In the genomic region with DNA sequence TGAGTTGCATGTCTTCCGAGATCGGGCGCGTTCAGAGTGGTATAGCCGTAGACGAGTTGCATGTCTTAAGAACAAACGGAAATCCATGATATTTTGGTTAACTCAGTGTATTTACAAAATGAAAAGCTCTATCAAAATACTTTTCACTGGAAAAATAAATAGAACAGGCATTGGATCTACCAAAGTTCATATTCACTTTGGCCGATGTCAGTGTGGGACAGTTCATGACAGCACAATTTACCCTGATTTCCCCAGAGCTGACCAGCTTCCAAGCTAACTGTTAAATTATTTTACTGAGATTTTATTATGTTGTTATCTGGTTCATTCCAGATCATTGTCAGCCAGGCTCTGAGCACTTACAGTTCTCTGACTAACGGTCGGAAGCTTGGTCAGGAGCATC, we compare ENCODE assay signal across 19 mouse cellular contexts. TPM values are rescaled to one million over a fixed set of nuclear protein-coding genes. Genes with fewer than 3 reads are reported as not detected.
"Had no signal": no experiment of that assay in that cellular context is flagged by ENCODE, and none has a peak within 500 bp of the region (broad histone marks: within the 10 kb centered on the region; RNA-seq: fewer than 3 reads in every experiment).

No protein-coding gene starts in this region.

- H3K9me3 ChIP-seq: kidney, embryonic 15.5 days; limb, embryonic 10.5 days; limb, embryonic 13.5 days had no signal

- H3K4me2 ChIP-seq: kidney, embryonic 15.5 days; limb, embryonic 13.5 days; lung, embryonic 14.5 days; midbrain, embryonic 11.5 days had no signal

- DNase-seq: midbrain, embryonic 14.5 days; thymus, adult 18-20 months; thymus, postnatal 36 days had no signal

- H3K4me3 ChIP-seq: kidney, embryonic 15.5 days; limb, embryonic 10.5 days; limb, embryonic 13.5 days had no signal

- H3K9ac ChIP-seq: kidney, embryonic 15.5 days; limb, embryonic 13.5 days; liver, embryonic 14.5 days; liver, postnatal 0 days; lung, embryonic 14.5 days had no signal

- H3K4me1 ChIP-seq: limb, embryonic 13.5 days had no signal

- H3K36me3 ChIP-seq: kidney, embryonic 15.5 days; limb, embryonic 10.5 days; limb, embryonic 13.5 days had no signal

- H3K27me3 ChIP-seq: kidney, embryonic 15.5 days; limb, embryonic 13.5 days had no signal

- H3K27ac ChIP-seq: kidney, embryonic 15.5 days; limb, embryonic 10.5 days; limb, embryonic 13.5 days; liver, embryonic 14.5 days had no signal

RNA-seq across cellular contexts. Expression of gene Mpl, which starts 33.1 kb away (rescaled TPM):
- polyA plus RNA-seq: midbrain, embryonic 14.5 days; neural tube, embryonic 14.5 days; testis, adult 2 months had no signal

RNA-seq across cellular contexts. Expression of gene 2610528J11Rik, which starts 36.3 kb away (rescaled TPM):
- total RNA-seq: layer of hippocampus, postnatal 14 days; left cerebral cortex, adult 18-20 months; left cerebral cortex, postnatal 25 days; megakaryocyte progenitor cell, adult 5-6 weeks; megakaryocyte-erythroid progenitor cell, adult 5-6 weeks; midbrain, postnatal 0 days had no signal
- polyA plus RNA-seq: midbrain, embryonic 14.5 days; midbrain, postnatal 0 days; neural tube, embryonic 14.5 days had no signal

RNA-seq across cellular contexts. Expression of gene Tmem125, which starts 53.4 kb away (rescaled TPM):
- total RNA-seq: megakaryocyte-erythroid progenitor cell, adult 5-6 weeks had no signal
- polyA plus RNA-seq: midbrain, embryonic 14.5 days; neural tube, embryonic 11.5 days; neural tube, embryonic 14.5 days; testis, adult 2 months had no signal
